Mouse (Mus musculus): Measurements from ENCODE around the gene Ephx1.
"Not testable (repeated sequence)": the region's sequence is repeated elsewhere in the genome, so short reads cannot be mapped to it uniquely, and the experiment has no call there.

The Ephx1 gene

DNA sequence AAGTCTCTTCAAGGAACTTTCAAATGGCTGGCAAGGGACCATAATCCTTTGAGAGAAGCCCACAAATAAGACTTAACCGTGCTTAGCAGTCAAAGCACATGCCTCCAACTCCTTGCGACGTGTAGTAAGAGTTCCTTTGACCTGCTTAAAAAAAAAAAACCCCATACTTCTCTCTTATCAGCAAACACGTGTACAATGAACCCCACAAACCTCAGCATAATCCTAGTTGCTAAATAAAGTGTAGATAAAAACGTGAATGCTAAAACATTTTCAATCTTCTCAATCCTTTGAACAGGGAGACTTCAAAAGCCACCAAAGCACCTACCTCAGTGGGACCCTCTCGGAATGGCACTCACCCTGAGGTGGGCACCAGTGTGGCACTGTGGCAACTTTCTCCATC, 7.3 kb downstream of the Ephx1 start:
- DNase-seq (ENCODE audit: low spot score in 2 of 2): no peak

DNA sequence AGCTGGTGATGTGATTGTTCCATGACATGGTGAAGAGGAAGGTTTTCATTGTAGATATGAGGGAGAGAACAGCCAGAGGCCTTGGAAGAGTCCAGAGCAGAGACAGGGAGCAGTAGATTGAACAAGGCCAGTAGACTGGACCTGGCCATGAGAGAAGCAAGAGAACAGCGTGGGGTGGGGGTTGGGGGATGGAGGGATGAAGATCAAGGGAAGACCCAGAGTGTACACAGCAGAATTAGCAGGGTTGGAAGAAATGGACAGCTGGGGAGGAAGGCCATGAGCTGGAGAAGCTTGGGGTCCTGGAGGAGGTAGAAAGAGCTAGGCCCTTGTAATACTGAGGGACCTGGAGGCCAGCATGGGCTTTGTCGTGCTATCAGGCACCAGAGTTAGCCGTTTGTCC, 8.3 kb downstream of the Ephx1 start:
- no peak for DNase-seq (ENCODE audit: low spot score in 2 of 2)

DNA sequence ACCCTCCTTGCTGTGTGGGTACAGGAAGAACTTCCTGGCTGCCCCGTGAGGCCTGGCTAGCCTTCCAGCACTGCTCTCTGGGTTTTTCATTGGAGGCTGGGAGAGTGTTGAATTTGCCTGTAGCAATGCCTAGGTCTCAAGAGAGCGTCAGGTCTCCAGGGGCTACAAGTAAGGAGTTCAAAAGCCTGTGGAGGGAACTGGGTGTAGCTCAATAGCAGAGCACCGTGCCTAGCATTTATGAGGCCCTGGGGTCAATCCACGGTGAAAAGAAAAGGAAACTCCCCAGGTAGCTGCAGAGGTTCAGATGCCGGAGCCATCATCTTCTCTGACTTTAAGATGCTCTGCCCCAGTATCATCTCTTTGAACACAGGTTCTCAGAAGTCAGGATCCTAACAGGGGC, 9.1 kb downstream of the Ephx1 start:
- DNase-seq (ENCODE audit: low spot score in 2 of 2): no peak

DNA sequence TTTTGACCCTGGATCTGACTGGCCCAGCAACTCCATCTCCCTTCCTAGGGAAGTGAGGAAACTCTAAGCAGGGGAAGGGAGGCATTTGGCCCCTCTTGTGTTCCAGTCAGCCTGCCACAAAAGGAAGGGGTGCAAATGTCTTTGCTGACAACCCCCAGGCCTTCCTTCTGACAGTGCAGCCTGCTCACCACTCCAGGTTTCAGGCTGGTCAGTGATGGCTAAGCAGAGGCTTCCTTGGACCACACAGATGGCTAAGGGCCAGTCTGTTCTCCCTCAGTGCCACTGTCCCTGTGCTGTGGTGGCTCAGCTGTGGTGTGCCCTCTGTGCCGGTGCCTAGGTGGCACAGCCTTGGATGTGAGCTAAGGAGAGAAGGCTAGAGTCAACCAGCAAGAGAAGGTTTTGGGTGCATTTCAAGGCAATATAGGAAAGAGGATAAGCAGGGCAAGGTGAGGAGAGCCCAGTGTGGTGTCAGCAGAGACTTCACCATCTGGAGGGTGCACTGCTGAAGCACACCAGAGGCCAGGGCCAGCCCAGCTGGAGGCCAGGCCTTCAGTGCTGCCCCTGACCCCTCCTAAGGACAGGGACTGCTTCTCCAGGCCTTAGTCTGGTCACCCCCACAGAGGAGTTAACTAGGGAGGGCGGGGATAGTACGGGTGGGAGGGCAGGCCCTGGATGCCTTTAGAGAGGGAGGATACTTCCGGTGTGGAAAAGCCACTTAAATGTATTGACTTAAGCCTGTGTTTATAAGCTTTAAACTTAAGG, 10.4 kb downstream of the Ephx1 start:
- no peak for DNase-seq (ENCODE audit: low spot score in 2 of 2)

DNA sequence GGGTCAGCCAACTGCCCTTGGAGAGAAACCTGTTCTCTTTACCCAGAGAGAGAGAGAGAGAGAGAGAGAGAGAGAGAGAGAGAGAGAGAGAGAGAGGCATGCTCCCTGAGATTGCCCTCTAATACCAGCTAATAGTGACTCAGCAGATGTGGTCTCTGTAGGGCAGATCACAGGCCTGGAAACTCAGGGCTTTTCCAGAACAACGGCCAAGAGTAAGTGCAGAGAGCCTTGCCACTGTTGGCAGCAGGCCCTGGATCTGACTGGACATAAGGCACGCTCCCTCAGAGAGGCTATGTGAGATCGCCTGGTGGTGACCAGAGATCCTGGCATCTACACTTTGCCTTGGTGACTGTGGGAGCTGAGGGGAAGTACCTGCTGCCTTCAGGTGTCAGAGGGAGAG, 10.9 kb downstream of the Ephx1 start:
- peak; percentile 70 to 83 for DNase-seq (ENCODE audit: low spot score in 2 of 2)

DNA sequence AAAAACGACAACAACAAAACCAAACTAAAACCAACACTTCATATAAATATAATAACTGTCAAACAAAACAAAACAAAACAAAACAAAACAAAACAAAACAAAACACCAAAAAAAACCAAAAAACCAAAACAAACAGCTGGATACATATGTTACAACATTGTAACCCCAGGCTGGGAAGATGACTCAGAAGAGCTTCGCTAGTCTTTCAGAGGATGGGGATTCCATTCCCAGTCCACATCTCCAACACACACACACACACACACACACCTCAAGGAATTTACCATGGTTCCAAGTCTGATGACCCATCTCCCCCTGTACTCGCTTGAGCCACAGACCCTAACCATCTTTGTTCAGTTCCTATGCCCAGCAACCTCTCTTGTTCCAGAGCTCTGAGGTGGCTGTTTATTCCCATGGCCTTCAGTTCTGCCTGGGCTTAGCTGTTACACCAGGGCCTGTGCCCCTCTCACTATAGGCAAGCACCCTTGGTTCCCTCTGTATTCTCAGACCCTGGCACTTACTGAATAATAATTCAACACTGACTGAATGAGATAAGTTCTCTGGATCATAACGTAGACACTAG, 11.6 kb downstream of the Ephx1 start:
- DNase-seq (ENCODE audit: low spot score in 2 of 2): no peak

DNA sequence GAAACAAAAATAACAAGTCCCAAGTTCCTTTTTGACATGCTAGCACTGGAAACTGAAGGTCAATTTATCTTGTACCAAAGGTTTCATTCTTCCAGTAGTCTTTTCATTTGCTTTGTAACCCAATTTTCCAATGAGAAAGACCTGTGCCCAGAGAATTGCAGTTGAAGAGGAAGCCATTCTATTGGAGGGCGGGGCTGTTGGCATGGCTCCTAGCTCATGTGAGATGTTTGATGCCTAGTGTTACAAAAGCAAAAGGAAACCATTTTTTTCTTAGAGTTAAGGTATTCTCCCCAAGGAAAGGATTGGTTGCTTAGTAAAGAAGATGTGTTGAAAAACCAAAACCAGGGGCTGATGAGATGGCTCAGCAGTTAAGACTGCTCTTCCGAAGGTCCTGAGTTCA, 12.4 kb downstream of the Ephx1 start:
- peak in 1 of 2 experiments; percentile 62 for DNase-seq (ENCODE audit: low spot score in 2 of 2)

DNA sequence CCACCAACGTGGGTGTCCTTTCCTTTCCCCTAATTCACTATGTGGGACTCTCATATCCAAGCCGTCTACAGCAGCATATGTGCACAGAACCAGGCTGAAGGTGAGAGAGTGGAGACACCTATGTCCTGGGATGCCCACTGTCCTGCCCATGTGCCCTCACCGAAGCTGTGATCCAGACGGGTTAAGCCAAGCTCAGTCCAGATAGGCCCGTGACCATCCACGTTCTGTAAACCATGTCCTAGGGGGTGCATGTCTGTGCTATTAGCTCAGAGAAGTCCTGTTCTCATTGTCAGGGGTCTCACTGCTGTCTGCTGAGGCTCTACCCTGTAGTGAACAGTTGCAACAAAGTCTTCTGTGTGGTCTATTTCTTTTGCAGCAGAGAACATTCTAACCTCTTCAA, 12.9 kb downstream of the Ephx1 start:
- DNase-seq (ENCODE audit: low spot score in 2 of 2): no peak

DNA sequence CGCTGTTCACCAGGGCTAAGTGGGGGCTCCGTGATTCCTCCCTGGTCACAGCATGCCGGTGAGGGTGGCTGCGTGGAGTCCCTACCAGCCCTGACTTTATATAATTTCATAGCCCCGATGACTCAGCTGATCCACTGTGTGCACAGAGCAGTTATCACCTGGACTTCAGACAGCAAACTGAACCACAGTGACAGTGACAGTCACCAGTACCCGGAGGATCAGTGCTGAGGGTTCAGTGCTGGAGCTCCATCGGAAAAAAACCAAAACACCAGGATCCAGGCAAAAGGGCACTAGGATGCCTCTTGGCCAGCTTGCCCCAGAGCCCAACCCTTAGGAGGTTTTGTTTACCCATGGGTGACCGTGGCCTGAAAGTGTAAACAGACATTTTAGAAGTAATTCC, 15.4 kb downstream of the Ephx1 start:
- DNase-seq (ENCODE audit: low spot score in 2 of 2): no peak

DNA sequence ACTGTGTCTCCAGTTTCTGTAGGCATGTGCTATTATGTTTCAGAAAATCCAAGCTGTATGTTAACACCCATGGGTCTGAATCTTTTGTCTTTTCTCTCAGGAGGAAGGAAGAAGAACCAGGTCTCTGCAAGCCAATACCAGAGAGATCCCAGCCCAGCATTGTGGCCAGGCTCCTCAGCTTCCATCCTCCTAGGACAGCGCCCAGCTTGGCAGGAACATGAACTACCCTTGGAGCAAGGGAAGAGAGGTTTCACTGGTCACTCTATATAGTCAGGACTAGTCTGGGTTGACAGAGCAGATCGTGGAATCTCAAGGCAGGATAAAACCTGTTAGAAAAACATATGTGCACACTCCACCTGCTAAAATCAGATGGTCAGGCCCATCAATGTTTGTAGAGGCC, 16.9 kb downstream of the Ephx1 start:
- no peak for DNase-seq (ENCODE audit: low spot score in 2 of 2)

DNA sequence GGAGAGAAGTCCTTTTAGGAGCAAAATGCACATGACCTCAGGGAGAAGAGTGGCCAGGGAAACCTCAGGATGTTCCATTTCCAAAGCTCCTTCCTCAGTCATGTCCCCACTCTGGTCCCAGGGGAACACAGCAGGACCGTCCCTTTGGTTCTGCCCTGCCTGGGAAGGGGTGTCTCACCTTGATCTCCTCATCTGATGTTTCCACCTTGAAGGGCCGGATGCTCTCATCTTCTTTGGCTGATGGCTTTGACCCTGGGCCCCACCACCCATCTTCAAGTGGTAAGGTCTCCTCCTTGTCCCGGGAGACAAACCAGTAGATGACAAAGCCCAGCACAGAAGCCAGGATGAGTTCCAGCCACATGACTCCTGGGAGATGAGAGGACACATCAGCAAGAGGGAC, 19.1 kb downstream of the Ephx1 start:
- no peak for DNase-seq (ENCODE audit: low spot score in 2 of 2)

DNA sequence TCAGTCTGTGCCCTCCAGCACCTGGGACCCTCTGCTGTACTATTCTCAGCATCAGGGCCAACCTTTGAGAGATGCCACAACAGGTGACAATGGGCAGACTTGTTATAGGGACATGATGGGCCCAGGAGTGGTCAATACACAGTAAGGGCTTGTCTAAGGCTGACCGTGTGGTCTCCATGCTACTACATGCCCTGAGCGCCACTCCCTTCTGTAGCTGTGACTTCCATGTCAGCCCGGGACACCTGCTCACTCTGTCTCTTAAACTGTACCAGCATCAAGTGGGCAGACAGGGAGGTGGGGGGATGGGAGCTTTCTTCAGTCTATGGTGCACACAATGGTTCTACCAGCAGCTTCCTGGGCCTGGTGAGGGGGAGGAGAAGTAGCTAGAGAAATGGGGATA, 19.5 kb downstream of the Ephx1 start:
- no peak for DNase-seq (ENCODE audit: low spot score in 2 of 2)

DNA sequence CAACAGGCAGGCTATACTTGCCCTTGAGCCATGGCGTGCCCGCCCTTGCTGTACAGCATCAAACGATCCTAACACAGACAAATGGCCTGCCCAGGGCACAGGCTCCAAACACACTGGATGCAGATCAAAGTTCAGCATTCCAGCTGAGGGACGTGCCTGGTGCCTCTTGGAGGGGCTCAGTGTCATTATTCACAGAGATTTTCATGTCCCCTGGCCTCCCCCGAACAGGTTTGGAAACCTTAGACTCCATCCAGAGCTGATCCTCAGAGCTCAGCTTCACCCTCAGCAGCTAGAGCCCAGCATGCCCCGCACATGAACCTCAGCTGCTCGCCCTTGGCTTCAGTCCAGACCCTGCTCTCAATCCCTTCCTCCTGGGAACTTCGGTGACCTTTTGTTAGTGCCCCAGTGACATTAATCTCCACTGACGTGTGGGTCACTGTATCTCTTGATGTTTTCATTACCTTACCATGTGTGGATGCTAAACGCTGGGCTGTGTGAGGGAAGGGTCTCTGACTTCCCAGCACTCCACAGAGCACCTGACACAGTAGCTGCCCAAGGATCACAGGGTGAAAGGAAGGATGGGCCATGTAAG, 20.1 kb downstream of the Ephx1 start:
- no peak for DNase-seq (ENCODE audit: low spot score in 2 of 2)

DNA sequence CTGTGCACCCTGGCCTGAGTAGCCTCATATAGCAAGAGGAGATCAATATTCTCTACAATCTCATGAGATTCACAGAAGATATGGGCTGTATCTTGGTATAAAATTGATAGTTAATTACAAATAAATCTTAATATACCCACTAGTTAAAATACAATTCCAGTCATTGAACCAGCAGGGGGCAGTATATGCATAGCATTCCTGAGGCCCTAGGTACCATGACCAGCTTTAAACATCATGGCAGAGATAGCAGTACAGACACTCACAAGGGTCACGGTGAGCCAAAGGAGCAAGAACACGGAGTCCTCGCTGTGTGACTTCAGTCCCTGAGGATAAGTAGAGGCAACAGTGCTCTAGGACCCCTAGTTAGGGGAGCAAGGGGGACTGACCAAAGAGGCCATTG, 28.6 kb downstream of the Ephx1 start:
- DNase-seq (ENCODE audit: low spot score in 2 of 2): peak in 1 of 2 experiments; percentile 63

DNA sequence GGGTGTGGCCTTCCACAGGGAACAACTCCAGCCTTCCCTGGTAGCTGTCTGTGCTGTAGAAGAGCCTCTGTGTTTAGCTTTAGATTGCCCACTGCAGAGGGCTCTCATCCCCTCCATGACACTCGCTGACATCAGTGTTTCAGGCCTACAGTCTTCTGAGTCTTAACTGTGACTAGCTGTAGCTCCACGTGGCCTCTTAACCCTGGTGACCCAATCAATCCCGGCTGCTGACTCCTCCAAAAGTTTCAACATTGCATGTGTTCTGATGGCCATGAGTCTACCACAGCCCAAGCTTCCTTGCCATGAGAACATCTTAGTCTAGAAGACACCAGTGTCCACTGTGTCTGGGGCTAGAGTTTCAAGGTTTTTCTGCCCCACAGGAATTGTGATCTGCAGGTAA, 30.0 kb downstream of the Ephx1 start:
- no peak for DNase-seq (ENCODE audit: low spot score in 2 of 2)

DNA sequence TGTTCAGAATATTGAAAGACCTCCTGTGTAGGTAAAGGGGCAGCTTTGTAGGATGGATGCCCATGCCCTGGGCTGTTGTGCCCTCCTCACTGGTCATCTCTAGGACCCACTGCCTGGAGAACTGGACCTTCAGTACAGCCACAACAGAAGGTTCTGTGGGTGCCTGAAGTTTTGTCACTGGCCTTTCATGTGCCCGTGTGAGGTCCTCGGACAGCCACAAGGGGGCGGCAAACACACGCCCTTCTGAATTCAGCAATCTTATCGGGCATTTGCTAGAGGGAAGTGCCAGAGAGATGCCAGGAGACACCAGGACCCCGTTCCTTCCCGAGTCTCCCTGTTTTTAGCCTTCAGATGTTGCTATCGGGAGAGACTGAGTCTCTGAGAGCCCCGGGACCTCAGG, 32.9 kb downstream of the Ephx1 start:
- DNase-seq (ENCODE audit: low spot score in 2 of 2): peak; percentile 24 to 52

DNA sequence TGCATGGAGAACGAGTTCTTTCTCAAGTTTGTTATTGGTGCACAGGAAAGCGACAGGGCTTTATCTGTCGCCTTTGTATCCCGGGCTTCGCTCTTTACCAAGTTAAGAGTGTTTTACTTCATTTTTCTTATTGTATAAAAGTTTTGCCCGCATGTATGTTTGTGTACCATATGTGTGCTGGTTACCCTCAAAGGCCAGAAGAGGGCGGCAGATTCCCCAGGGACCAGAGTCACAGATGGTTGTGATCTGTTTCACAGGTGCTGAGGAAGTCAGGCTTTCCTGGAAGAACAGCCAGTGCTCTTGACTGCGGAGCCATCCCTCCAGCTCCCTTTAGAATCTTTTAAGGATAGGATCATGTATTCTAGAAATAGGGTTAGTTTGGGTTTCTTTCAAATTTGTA, 34.0 kb downstream of the Ephx1 start:
- DNase-seq (ENCODE audit: low spot score in 2 of 2): no peak

DNA sequence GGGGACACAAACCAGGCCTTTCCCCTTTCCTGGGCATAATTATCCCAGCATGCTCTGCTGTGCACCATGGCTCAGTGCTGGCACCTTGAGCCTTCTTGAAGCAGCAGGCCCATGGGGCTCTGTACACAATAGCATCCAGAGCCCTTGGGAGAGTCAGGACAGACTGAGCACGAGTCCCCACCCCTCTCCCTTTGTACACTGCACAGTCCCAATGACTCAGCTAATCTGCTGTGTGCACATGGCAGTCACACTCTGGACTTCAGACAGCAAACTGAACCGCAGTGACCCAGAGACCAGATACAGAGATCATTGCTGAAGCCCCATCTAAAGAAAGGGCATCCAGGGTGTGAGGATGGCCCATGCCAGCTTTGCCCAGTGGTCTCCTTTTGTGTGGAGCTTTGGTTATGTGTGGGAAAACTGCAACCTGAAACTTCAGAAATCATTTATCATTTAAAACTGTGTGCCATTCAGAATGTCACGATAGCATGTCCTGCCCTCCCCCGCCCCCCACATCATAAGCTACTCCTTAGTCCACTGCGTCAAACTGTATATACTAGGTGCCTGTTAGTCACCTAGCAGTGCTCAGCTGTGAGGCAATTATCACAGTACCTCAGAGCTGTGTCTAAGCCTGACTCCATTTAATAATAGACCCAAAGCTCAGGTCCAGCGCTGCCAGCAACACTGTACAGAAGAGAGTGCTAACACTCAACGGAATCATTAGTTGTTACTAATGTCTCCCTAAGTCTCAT, 39.2 kb downstream of the Ephx1 start:
- DNase-seq (ENCODE audit: low spot score in 2 of 2): not testable (repeated sequence)

DNA sequence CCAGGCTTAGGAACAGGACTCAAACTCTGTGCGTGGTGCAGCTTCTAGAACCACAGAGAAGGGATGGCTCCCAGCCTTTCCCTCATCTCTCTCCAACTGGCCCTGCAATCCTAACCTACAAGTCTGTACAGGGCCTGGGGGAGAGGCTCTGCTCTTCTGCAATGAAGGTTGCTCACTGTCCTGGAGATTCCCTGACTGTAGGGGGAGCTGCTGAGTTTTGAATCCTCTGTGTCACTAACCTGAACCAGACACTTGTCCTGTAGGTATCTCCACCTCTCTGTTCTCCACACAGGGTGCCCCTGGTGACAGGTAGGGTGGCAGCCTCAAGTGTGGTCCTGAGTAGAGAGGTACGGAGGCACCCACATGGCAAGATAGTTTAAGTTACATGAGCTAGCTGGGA, 40.2 kb downstream of the Ephx1 start:
- DNase-seq (ENCODE audit: low spot score in 2 of 2): no peak

DNA sequence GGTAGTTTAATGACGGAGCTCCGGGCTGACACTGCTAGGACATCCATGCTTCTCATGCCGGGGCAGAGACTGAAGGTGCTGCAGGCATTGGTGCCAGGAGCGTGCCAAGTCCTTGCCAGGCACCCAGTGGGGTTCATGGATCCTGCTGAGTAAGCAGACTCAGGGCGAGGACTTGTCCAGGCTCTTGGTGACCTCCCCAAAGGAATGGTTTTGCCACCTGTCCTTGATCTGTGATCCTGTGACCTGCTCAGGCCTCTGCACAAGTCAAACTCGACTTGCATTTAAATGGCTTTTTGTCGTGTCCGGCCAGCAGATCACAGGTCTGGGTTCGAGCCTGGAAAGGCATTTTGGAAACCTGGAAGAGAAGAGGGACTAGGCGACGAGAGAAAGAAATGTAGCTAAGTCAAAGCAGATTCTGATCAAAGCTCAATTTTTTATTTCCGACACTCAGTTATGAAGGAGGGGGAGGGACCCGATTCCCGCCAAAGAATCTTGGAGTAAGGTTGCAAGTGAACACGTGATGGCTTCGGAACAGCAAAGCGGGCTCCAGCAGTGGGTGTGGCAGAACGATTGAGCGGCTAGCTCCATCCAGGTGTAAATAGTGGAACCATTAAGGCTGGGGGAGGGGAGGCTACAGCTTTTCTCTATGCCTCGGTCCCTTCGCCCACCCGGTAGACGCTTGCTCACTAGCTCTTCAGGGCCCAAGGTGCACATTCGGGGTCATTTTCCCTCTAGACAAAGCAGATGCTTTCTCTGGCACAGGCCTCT, 41.0 kb downstream of the Ephx1 start:
- no peak for DNase-seq (ENCODE audit: low spot score in 2 of 2)

DNA sequence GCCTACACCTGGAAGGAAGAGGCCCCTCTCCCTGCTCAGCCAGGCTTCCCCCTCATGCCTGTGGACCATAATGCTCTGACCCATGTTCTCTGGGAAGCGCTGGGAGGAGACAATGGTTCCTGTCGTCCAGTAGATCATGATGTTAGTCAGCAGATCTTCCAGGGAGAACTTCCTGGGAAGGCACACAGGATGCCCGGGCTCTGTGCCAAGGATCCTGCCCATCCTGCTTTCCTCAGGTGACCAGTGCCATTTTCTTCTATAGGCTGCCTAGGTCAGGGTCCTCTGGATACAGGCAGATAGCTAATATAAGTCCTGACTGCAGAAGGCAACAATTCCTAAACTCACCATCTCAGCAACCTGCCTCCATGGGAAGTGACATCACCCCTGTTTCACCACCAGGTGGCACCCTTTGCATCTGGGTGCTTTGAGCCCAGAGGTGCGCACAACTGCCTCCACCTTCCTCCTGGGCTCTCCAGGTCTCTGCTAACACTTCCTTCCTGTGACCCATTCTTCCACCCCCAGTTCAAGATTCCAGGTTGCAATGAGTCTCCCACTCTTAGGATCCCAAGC, 44.5 kb downstream of the Ephx1 start:
- DNase-seq (ENCODE audit: low spot score in 2 of 2): peak in 1 of 2 experiments; percentile 23

All from heart, adult 9 months (tissue).